Mouse (Mus musculus): ENCODE results near the gene Katnal1. TPM values are rescaled to one million over a fixed set of nuclear protein-coding genes. Genes with fewer than 3 reads are reported as not detected.

The Katnal1 gene
- polyA plus RNA-seq (2014; fragmentation: Illumina TruSeq; extraction: RNeasy Lipid Tissue Mini Kit (QIAGEN cat#74804); ENCODE audit: low read depth, low replicate concordance): 25.9 TPM

GRCm38 (mm10) chr5:148929116-148929449, at the start of gene Katnal1:
Gene Katnal1 (minus strand): TSS chr5:148929320.

Other genes with a start within 250 kb of the Katnal1 start
- 6.2 TPM for gene Gm42791, start 65.8 kb upstream of the Katnal1 start, polyA plus RNA-seq (2014; fragmentation: Illumina TruSeq; extraction: RNeasy Lipid Tissue Mini Kit (QIAGEN cat#74804); ENCODE audit: low read depth, low replicate concordance)

All from testis, adult 10 weeks (tissue).